Mouse (Mus musculus) kidney, postnatal 25 days (tissue): Measurements from ENCODE around the gene Guca1a.
A peak's percentile ranks its signal among the peaks of the same experiment; 100 is the strongest.
"Not testable (repeated sequence)": the region's sequence is repeated elsewhere in the genome, so short reads cannot be mapped to it uniquely, and the experiment has no call there.

ENCODE experiments used
- DNase-seq, 2 experiments: peaks; one replicate each; pipeline ENCODE4 v3.0.0; 2021; ENCODE audit warnings: mixed read lengths in 2 of 2

The Guca1a gene

DNA sequence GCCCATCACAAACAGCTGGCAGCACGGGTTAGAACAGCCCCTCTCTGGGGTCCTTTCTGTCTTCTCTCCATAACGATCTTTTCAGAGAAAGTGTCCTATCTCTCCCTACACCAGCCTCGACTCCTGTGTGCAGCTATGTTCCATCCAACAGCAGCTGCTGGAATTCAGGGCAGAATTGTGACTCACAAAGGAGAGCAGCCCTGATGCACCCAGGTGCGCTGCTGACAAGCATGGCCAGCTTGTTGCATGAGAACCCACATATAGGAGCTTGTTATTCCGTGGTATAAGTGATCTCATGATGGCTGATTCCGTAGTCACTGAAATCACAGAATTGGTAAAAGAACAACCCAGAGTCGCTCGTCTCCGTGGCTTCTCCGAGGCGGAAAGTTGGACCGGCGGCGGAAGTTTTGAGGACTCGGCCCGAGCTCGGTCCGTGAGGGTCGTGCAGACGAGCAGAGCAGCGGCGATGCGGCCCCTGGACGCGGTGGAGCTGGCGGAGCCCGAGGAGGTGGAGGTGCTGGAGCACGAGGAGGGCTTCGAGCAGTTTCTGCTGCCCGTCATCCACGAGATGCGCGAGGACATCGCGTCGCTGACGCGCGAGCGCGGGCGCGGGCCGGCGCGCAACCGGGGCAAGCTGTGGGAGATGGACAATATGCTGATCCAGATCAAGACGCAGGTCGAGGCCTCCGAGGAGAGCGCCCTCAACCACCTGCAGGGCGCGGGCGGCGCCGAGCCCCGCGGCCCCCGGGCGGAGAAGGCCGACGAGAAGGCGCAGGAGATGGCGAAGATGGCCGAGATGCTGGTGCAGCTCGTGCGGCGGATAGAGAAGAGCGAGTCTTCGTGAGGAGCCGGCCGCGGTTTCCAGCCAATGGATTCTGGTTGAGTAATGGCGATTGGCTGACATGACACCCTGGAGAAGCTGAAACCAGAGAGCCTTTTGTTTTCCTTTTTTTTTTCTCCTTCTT lies 9.8 kb upstream of the Guca1a start:
- DNase-seq = not testable (repeated sequence)

DNA sequence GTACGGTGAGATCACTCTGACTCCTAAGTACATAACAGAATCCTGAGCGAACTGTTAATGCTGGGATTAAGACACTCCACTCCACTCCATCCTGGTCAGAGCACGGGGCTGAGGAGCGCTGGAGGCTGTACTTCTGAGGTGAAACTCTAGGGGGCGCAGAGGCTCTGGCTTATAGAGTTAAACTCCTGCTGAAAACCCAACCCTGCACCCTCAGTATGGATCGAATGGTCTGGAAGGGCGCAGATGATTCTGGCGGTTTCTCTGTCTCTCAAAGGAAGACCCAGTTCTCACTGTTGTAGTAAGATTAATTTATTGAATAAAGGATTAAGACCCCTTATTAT lies 8.1 kb upstream of the Guca1a start:
- peak; percentile 69 to 83 for DNase-seq

GRCm38 (mm10) chr17:47407717-47408557 lies 7.6 kb upstream of the Guca1a start:
- no peak for DNase-seq

GRCm38 (mm10) chr17:47399091-47399490 lies 1.3 kb downstream of the Guca1a start:
- no peak for DNase-seq

DNA sequence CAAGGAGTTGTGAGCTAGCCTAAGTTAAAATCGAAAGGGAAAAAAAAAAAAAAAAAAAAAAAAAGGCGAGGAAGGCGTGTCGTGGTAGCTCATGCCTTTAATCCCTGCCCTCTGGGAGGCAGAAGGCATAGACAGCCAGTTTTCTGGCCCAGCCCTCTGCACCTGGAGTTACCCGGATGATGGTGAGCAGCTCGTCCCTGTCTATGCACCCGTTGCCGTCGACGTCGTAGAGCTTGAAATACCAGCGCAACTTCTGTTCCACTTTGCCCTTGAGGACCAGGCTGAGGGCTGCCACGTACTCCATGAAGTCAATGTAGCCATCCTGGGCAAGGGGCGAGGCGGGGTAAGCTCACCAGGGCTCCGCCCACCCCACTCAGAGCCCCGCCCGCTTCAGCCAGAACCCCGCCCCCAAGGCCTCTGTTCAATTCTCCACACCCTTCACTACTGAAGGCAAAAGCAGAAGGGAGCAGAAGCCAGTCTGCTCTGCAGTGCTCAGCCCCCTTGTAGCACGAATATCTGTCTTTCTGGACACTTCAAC lies 4.9 kb downstream of the Guca1a start:
- peak; percentile 56 to 78 for DNase-seq

GRCm38 (mm10) chr17:47394223-47394869 lies 6.0 kb downstream of the Guca1a start:
- peak; percentile 39 to 70 for DNase-seq

DNA sequence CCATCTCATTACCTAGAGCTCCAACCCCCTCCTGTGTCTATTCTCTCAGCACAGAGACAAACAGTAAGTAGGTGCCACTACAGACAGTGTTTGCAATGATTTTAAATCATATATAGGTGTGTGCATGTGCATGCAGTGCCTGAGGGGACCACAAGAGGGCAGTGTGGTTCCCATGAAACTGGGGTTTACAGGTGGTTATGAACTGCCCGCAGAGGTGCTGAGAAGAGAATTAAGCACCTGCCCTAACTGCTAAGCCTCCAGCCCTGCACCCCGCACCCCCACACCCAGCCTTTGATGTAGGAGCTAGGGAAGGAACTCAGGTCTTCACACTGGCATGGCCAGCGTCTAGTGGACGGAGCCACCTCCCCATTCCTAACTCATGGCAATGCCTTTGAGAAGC lies 13.7 kb downstream of the Guca1a start:
- DNase-seq = peak; percentile 67 to 79

- DNase-seq = no peak
Observed at GRCm38 (mm10) chr17:47385145-47385544, 15.2 kb downstream of the Guca1a start, which contains the start of gene Guca1b. Gene Guca1b, plus strand, starts transcription at chr17:47385393.

- DNase-seq = no peak
Observed at GRCm38 (mm10) chr17:47384064-47384463, 16.3 kb downstream of the Guca1a start.

DNA sequence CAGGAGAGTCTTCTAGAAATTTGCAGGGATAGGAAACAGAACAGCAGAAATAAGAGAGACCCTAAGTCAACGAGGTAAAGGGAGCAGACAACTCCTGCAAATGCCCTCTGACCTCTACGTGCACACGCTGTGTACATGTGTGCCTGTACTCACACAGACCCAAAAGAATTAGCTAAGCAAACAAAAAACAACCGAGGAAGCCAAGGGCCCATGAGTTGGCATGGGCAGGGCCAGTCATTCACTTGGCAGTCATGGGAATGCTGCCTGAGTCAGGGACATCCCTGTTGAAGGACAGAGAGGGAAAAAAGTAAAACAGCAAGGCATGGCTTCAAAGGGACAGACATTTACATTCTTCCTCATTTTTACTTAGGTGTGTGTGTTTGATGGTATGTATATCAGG lies 17.1 kb downstream of the Guca1a start:
- no peak for DNase-seq

- no peak for DNase-seq
Observed at GRCm38 (mm10) chr17:47381917-47382316, 18.5 kb downstream of the Guca1a start.

GRCm38 (mm10) chr17:47378133-47378532 lies 22.3 kb downstream of the Guca1a start:
- DNase-seq = no peak

- DNase-seq = no peak
Observed at GRCm38 (mm10) chr17:47376779-47377280, 23.6 kb downstream of the Guca1a start.

DNA sequence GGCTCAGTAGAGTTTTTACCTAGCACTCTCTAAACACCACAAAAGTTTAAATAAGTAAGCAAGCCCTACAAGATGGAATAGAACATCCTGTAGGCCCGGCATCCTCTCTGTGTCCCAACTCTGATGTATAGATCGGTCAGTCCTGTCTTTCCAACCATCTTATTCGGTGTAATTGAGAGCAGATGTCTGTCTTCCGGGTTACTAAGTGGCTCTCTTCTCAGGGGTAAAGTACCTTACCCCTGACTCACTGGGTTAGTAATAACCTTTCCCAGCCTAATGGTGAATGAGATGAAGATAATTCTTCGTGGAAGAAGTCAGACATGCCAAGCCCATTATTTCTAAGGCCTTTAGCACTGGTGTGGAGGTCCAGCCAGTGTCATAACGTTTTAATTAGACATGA lies 26.4 kb downstream of the Guca1a start:
- no peak for DNase-seq

DNA sequence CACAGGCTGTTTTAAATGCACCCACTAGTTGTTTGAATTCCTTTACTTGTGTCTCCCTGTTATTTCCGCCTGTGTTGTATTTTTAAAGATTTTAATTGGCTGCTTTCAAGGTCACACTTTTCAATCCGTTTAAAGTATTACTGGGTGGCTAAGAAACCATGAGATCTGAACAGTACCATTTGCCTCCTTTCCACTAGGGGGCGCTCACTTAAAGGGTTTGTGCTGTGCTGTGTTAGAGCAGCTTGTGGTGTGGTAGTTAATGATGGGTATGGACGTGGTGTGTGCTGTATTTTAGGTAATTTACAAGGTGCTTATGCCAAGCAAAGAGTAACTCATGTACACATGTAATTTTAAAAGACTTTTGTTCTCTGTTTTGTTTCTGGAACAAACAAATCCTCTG lies 28.9 kb downstream of the Guca1a start:
- peak; percentile 81 to 84 for DNase-seq

GRCm38 (mm10) chr17:47369087-47369443 lies 31.3 kb downstream of the Guca1a start:
- DNase-seq = no peak

GRCm38 (mm10) chr17:47368401-47369086 lies 31.8 kb downstream of the Guca1a start, which contains the start of gene Mrps10:
Gene Mrps10, plus strand, starts transcription at chr17:47368887.
- DNase-seq = peak; percentile 89 to 94

DNA sequence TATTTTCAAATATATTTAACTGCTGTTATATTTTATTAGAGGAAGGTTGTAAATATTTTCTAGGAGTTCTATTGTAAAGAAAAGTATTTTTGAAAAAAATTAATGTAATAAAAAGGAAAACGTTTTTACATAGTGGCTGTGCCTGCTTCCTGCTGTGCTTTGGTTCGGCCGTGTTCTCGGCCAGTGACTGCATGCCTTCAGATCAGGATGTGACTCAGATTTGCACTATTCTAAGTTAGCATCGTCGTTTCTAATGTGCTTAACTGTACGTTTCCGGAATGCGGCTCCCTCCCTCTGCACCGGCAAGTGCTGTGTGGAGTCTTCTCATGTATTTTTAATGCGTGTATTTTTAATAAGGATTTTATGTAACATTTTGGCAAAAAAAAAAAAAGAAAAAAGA lies 39.0 kb downstream of the Guca1a start:
- DNase-seq = peak in 1 of 2 experiments; percentile 13

GRCm38 (mm10) chr17:47359964-47360363 lies 40.4 kb downstream of the Guca1a start:
- peak; percentile 71 to 72 for DNase-seq

- no peak for DNase-seq
Observed at GRCm38 (mm10) chr17:47349721-47350319, 50.6 kb downstream of the Guca1a start.
